Mouse (Mus musculus) limb, embryonic 14.5 days (tissue): ENCODE results near the gene Trim9. TPM values are rescaled to one million over a fixed set of nuclear protein-coding genes. Genes with fewer than 3 reads are reported as not detected.

Experiments
- ATAC-seq: fragments of 200-750 bp; cut with Nextera tagmentation; 2 replicates; pipeline ENCODE4 v1.8.0; 2017; ENCODE audit warnings: low read depth, moderate number of reproducible peaks, moderate TSS enrichment; ENCODE audit not compliant: low FRiP score
- DNase-seq: peaks from one replicate; pipeline ENCODE4 v3.0.0-alpha.2; 2015; ENCODE audit warnings: low spot score
- H3K27ac ChIP-seq: fragments of 300-500 bp; sonication (generic); replicated peaks from 2 replicates; pipeline ENCODE4 v1.5.1; 2014; ENCODE audit warnings: low read depth, mild to moderate bottlenecking, low read length, moderate library complexity, mixed read lengths
- H3K27me3 ChIP-seq: fragments of 300-500 bp; sonication (generic); 2 replicates; pipeline ENCODE4 v1.6.1; 2014; ENCODE audit warnings: low read length, mixed read lengths; ENCODE audit not compliant: control insufficient read depth, insufficient read depth
- H3K36me3 ChIP-seq: fragments of 300-500 bp; sonication (generic); 2 replicates; pipeline ENCODE4 v1.6.1; 2014; ENCODE audit warnings: mild to moderate bottlenecking, low read length, moderate library complexity, mixed read lengths; ENCODE audit not compliant: control insufficient read depth, insufficient read depth
- H3K4me1 ChIP-seq: fragments of 300-500 bp; sonication (generic); 2 replicates; pipeline ENCODE4 v1.6.1; 2014; ENCODE audit warnings: antibody characterized with exemption, low read length, mixed read lengths; ENCODE audit not compliant: control insufficient read depth, insufficient read depth
- H3K4me2 ChIP-seq: fragments of 300-500 bp; sonication (generic); replicated peaks from 2 replicates; pipeline ENCODE4 v1.6.1; 2014; ENCODE audit warnings: low read depth, mild to moderate bottlenecking, low read length, moderate library complexity; ENCODE audit not compliant: severe bottlenecking
- H3K4me3 ChIP-seq: fragments of 300-500 bp; sonication (generic); replicated peaks from 2 replicates; pipeline ENCODE4 v1.5.1; 2014; ENCODE audit warnings: low read length
- H3K9ac ChIP-seq: fragments of 300-500 bp; sonication (generic); 2 replicates; pipeline ENCODE4 v1.6.1; 2014; ENCODE audit warnings: mild to moderate bottlenecking, low read depth, low read length, moderate library complexity; ENCODE audit not compliant: severe bottlenecking
- H3K9me3 ChIP-seq: fragments of 300-500 bp; sonication (generic); 2 replicates; pipeline ENCODE4 v1.6.1; 2016; ENCODE audit warnings: low read length; ENCODE audit not compliant: control insufficient read depth
- POLR2A ChIP-seq: fragments of 200-500 bp; IDR thresholded peaks from 2 replicates; pipeline ENCODE4 v1.8.0; 2012; ENCODE audit warnings: inconsistent platforms, mild to moderate bottlenecking, moderate library complexity, borderline replicate concordance; ENCODE audit not compliant: insufficient read depth, insufficient read length; ENCODE audit errors: extremely low read depth
- WGBS: fragments of 180-500 bp; shearing (Covaris S2); extraction: QIAGEN DNeasy Blood & Tissue Kit; methylation state at CpG from one replicate; pipeline ENCODE4 v1.1.7; 2014; 5-methylcytosine and 5-hydroxymethylcytosine counted together
- polyA plus RNA-seq, 2 experiments: library from polyadenylated mRNA; depleted of rRNA in 1 of 2; stranded (reverse) in 1 of 2; unstranded in 1 of 2; fragments of >200 nt; fragmentation: Nextera tagmentation in 1 of 2; extraction: Ambion mirVana in 1 of 2; gene quantifications; 2 replicates each; pipeline versions ENCODE4 v1.2.1 to v1.2.3; 2012 to 2014

Gene Trim9
- polyA plus RNA-seq, 2 experiments: 0.95 to 1.0 TPM

DNA sequence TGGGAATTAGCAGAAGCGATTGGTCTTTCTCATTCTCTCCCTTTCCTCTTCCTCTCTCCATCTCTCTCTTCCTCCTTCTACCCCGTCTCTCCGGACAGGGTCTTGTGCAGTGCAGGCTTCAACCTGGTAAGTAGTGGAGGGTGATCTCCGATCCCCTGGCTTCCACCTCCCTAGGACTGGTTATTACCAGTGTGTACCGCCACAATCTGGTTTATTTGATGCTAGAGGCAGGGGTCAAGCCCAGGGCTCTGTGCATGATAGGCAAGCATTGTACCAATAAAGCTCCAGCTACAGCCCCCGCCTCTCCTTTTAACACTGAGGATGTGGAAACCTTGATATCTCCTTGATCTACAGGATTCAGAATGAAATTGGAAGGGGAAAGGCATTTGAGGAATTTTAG, 133.8 kb downstream of the Trim9 start:
- no peak overlapping the region for H3K4me2 ChIP-seq
- ATAC-seq: no peak
- no peak for TF ChIP-seq POLR2A
- no peaks in the 10 kb centered on the region for H3K36me3 ChIP-seq
- H3K4me3 ChIP-seq: no peak overlapping the region
- no peaks in the 10 kb centered on the region for H3K4me1 ChIP-seq
- no peak for DNase-seq
- H3K9ac ChIP-seq: no peak overlapping the region
- H3K27me3 ChIP-seq: no peaks in the 10 kb centered on the region
- 79% methylated on average over 6 of the region's 6 CpGs for WGBS
- H3K9me3 ChIP-seq: no peaks in the 10 kb centered on the region
- no peak overlapping the region for H3K27ac ChIP-seq

DNA sequence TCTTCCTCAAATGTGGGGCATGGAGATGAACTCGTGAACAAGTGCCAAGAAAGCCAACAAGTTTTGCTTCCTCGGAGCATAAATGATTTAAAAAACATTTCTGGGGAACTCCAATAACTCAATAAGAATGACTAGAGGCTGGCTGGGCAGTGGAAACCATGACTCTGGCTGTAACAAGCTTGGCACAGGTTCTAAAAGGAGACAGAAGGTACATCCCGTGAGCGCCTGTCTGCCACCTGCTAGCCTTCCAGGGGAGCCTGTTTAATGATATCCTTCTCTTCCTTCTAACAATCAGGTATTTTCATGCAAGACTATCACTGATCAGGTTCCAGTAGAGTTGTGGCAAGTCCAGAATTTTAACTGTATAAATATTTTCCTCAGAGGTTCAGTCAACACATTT, 134.9 kb downstream of the Trim9 start:
- Histone ChIP-seq H3K36me3 (no peaks in the 10 kb centered on the region), H3K9me3 (no peaks in the 10 kb centered on the region), H3K4me1 (no peaks in the 10 kb centered on the region), H3K27ac (no peak overlapping the region), H3K9ac (no peak overlapping the region), H3K4me3 (no peak overlapping the region), H3K27me3 (no peaks in the 10 kb centered on the region), H3K4me2 (no peak overlapping the region)
- DNase-seq (no peak), ATAC-seq (no peak)
- WGBS: 74% methylated on average over 4 of the region's 4 CpGs
- TF ChIP-seq POLR2A: no peak

DNA sequence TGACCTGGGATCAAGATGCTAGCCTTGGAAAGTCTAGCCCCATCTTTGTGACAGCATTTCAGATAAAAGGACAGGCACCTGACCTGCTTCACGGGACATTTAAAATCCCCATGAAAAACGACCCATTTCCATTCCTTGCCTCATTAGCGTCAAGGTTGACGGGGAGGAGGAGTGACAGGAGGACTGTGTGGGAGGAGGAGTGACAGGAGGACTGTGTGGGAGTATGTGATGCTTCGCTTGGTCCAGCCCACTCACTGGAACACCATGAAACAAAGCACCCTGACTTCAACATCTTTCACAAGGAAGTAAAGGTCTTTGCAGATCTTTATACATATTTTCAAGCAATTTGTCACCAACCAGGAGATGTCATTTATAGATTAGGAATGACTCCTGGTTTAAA, 139.2 kb downstream of the Trim9 start:
- Histone ChIP-seq H3K27me3 (no peaks in the 10 kb centered on the region), H3K4me1 (no peaks in the 10 kb centered on the region), H3K4me2 (no peak overlapping the region), H3K27ac (no peak overlapping the region), H3K9me3 (no peaks in the 10 kb centered on the region), H3K36me3 (no peaks in the 10 kb centered on the region), H3K9ac (no peak overlapping the region), H3K4me3 (no peak overlapping the region)
- ATAC-seq (no peak), DNase-seq (no peak)
- TF ChIP-seq POLR2A: no peak
- WGBS: 60% methylated on average over 5 of the region's 5 CpGs

DNA sequence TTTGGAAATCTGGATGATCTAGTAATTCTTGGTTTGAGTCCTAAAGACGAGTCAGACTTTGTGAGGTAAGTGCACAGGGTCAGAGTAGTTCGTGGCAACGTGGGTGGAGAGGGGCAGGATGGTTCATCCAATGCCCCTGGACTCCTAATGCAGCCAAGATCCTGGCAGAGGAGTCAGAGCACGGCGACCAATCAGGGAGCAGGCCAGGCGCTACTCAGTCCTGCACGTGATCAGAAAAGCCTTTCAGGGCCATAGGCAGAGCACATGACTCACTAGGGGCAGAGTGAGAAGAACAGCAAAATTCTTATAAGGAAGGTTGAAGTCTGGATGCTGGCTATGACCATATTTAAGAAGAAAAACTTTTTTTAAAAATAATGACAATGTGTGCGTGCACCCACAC, 143.0 kb downstream of the Trim9 start:
- no peak overlapping the region for H3K27ac ChIP-seq
- H3K36me3 ChIP-seq: no peaks in the 10 kb centered on the region
- no peaks in the 10 kb centered on the region for H3K27me3 ChIP-seq
- no peaks in the 10 kb centered on the region for H3K4me1 ChIP-seq
- WGBS: 82% methylated on average over 8 of the region's 8 CpGs
- DNase-seq (no peak), ATAC-seq (no peak)
- H3K4me2 ChIP-seq: no peak overlapping the region
- no peaks in the 10 kb centered on the region for H3K9me3 ChIP-seq
- TF ChIP-seq POLR2A: no peak
- H3K9ac ChIP-seq: no peak overlapping the region
- no peak overlapping the region for H3K4me3 ChIP-seq

DNA sequence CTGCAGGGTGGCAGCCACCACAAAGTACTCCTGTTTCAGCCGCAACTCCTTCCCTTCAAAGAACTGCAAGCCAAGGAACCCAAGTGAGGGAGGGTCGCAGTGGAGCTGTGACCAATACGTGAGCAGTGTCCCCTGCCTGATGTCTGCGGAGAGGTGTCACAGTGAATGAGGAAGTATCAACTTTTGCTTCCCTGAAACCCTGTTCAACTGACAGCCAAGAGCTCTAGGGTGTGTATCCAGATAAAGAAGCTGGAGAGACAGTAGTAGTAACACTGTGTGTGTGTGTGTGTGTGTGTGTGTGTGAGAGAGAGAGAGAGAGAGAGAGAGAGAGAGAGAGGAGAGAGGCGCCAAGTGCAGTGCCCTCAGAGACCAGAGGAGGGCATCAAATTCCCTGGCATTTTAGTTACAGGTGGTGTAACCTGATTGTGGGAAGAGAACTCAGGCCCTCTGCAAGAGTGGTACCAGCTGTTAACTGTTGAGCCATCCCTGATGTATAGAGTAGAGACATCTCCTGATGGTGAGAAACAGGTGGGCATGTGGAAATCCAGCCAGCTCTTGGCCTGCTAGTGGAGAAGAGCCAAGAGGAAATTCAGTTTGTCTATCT, 145.4 kb downstream of the Trim9 start:
- no peaks in the 10 kb centered on the region for H3K36me3 ChIP-seq
- 82% methylated on average over 5 of the region's 5 CpGs for WGBS

DNA sequence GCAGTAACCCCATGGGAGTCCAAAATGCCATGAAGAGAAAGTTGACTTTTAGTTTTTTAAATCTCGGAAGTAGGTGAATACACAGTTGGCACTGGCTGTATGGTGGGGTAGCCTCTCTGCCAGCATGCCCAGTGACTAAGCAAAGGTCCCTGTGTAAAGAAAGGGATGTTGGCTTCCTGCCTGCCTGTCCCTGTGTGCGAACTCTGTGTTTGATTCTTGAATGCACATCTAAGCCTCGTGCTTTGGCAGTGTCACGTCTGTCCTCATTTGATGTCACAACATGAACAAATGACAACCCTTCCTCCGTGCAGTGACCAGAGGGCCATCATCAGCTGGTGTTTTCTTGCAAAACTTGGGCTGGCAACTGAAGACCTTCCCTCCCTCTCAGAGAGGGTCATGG, 151.1 kb downstream of the Trim9 start:
- ATAC-seq (no peak), DNase-seq (no peak)
- TF ChIP-seq POLR2A: no peak
- H3K4me3 ChIP-seq: no peak overlapping the region
- no peaks in the 10 kb centered on the region for H3K9me3 ChIP-seq
- no peaks in the 10 kb centered on the region for H3K27me3 ChIP-seq
- H3K4me1 ChIP-seq: peaks cover 11% of the 10 kb centered on the region
- no peaks in the 10 kb centered on the region for H3K36me3 ChIP-seq
- WGBS: 89% methylated on average over 5 of the region's 5 CpGs
- no peak overlapping the region for H3K27ac ChIP-seq
- H3K4me2 ChIP-seq: no peak overlapping the region
- no peak overlapping the region for H3K9ac ChIP-seq

More for the DNA sequence above, 145.4 kb downstream of the Trim9 start:
- Histone ChIP-seq H3K4me1 (no peaks in the 10 kb centered on the region), H3K4me3 (no peak overlapping the region), H3K27me3 (no peaks in the 10 kb centered on the region), H3K9me3 (no peaks in the 10 kb centered on the region), H3K27ac (no peak overlapping the region), H3K9ac (no peak overlapping the region), H3K4me2 (no peak overlapping the region)
- ATAC-seq (no peak), DNase-seq (no peak)
- TF ChIP-seq POLR2A: no peak
